Comparison of ENCODE assay signal across 10 mouse cellular contexts in genomic region chrX:36082917-36083316, GRCm38 (mm10). TPM values are rescaled to one million over a fixed set of nuclear protein-coding genes. Genes with fewer than 3 reads are reported as not detected.
DNase-seq lines count a peak whose midpoint lies in the region; ATAC-seq and TF ChIP-seq lines count a peak whose summit lies in the region.
"Had no signal": no experiment of that assay in that cellular context is flagged by ENCODE, and none has a peak within 500 bp of the region (broad histone marks: within the 10 kb centered on the region; RNA-seq: fewer than 3 reads in every experiment).

No protein-coding gene starts in this region.

- TF ChIP-seq RAD21 in CH12.LX (IDR thresholded peaks at IDR 0.05; ENCODE audit: low read depth, low read length) = no peak

- DNase-seq in heart, adult 8-10 months (ENCODE audit: low spot score) = peak; percentile 5
- peak; percentile 42 for DNase-seq in CH12.LX (ENCODE audit: extremely low read depth)
- peak; percentile 52 for DNase-seq in fibroblast of lung, adult 2 months (ENCODE audit: low read depth)
- DNase-seq in lung, postnatal 0 days (ENCODE audit: low spot score) = peak; percentile 76
- DNase-seq in left cerebral cortex, adult 18-20 months (ENCODE audit: low spot score in 2 of 2) = no peak
- DNase-seq in thymus, adult 18-20 months = no peak
- DNase-seq: retina, postnatal 1 day had no signal

- no peaks in the 10 kb centered on the region for H3K36me3 ChIP-seq in heart, embryonic 11.5 days (ENCODE audit: control insufficient read depth, insufficient read depth, low read length)
- no peaks in the 10 kb centered on the region for H3K36me3 ChIP-seq in CH12.LX (replicated peaks in 1 of 2; ENCODE audit: control insufficient read depth in 1 of 2, insufficient read depth in 1 of 2, low read length in 1 of 2)
- H3K36me3 ChIP-seq in lung, postnatal 0 days (ENCODE audit: insufficient read depth, low read length) = no peaks in the 10 kb centered on the region
- no peaks in the 10 kb centered on the region for H3K36me3 ChIP-seq in forebrain, embryonic 13.5 days (ENCODE audit: poor library complexity, severe bottlenecking)
- H3K36me3 ChIP-seq: midbrain, embryonic 10.5 days had no signal

- H3K27me3 ChIP-seq in heart, embryonic 11.5 days (ENCODE audit: control insufficient read depth, insufficient read depth, low read length) = no peaks in the 10 kb centered on the region
- H3K27me3 ChIP-seq in CH12.LX (replicated peaks) = no peaks in the 10 kb centered on the region
- no peaks in the 10 kb centered on the region for H3K27me3 ChIP-seq in lung, postnatal 0 days (replicated peaks; ENCODE audit: insufficient read depth, low read length)
- H3K27me3 ChIP-seq in forebrain, embryonic 13.5 days = no peaks in the 10 kb centered on the region

- dilution Hi-C loops in CH12.LX (cut with MboI; ENCODE audit: extremely low pct_ligation_motif_present, extremely low pct_unique_long_range_greater_than_20kb, low sequenced_read_pairs) = no loop called here

- no peak overlapping the region for H3K9ac ChIP-seq in heart, embryonic 11.5 days (ENCODE audit: low read depth, low read length)
- no peak overlapping the region for H3K9ac ChIP-seq in CH12.LX (ENCODE audit: insufficient read depth, low read depth)
- no peak overlapping the region for H3K9ac ChIP-seq in lung, postnatal 0 days (replicated peaks; ENCODE audit: low read depth)
- H3K9ac ChIP-seq in forebrain, embryonic 13.5 days = no peak overlapping the region

- TF ChIP-seq POLR2A in CH12.LX (IDR thresholded peaks at IDR 0.05; ENCODE audit: low read depth, low read length) = no peak

- TF ChIP-seq CTCF in CH12.LX (conservative IDR thresholded peaks at IDR 0.05 in 1 of 2, IDR thresholded peaks at IDR 0.05 in 1 of 2; ENCODE audit: low read depth in 2 of 2, low read length in 2 of 2) = no peak
- no peak for TF ChIP-seq CTCF in lung, postnatal 0 days (IDR thresholded peaks at IDR 0.05)

- no peaks in the 10 kb centered on the region for H3K79me2 ChIP-seq in CH12.LX (replicated peaks; ENCODE audit: control insufficient read depth, extremely low read depth, insufficient read depth, poor library complexity, severe bottlenecking)

- no peak overlapping the region for H3K4me2 ChIP-seq in heart, embryonic 11.5 days
- no peak overlapping the region for H3K4me2 ChIP-seq in CH12.LX (ENCODE audit: insufficient read depth, low read depth, poor library complexity, severe bottlenecking)
- no peak overlapping the region for H3K4me2 ChIP-seq in lung, postnatal 0 days (replicated peaks; ENCODE audit: low read depth, low read length)
- H3K4me2 ChIP-seq in forebrain, embryonic 13.5 days = no peak overlapping the region

- no peak for TF ChIP-seq EP300 in CH12.LX (IDR thresholded peaks at IDR 0.05; ENCODE audit: low read length)
- TF ChIP-seq EP300 in lung, postnatal 0 days (IDR thresholded peaks at IDR 0.05) = no peak

- no peak for ATAC-seq in heart, embryonic 11.5 days (replicated peaks; ENCODE audit: insufficient number of reproducible peaks, low FRiP score, low TSS enrichment)
- peak; percentile 85 for ATAC-seq in lung, postnatal 0 days
- no peak for ATAC-seq in forebrain, embryonic 13.5 days

- in situ Hi-C loops in CH12.LX (cut with MboI; ENCODE audit: low pct_ligation_motif_present, low pct_unique_long_range_greater_than_20kb, low sequenced_read_pairs) = no loop called here

- no peak overlapping the region for H3K4me3 ChIP-seq in heart, embryonic 11.5 days (ENCODE audit: low read depth, low read length)
- no peak overlapping the region for H3K4me3 ChIP-seq in CH12.LX (replicated peaks in 1 of 3; ENCODE audit: low read depth in 2 of 3, low read length in 2 of 3, poor library complexity in 1 of 3)
- H3K4me3 ChIP-seq in lung, postnatal 0 days (ENCODE audit: low read depth, low read length) = no peak overlapping the region
- no peak overlapping the region for H3K4me3 ChIP-seq in forebrain, embryonic 13.5 days
- H3K4me3 ChIP-seq: midbrain, embryonic 10.5 days had no signal

- WGBS in heart, embryonic 11.5 days (ENCODE audit: insufficient replicate concordance) = 67% methylated on average over 1 of the region's 1 CpGs
- 78% methylated on average over 1 of the region's 1 CpGs for WGBS in lung, postnatal 0 days
- 65% methylated on average over 1 of the region's 1 CpGs for WGBS in forebrain, embryonic 13.5 days

- H3K27ac ChIP-seq in heart, embryonic 11.5 days (ENCODE audit: low read depth, low read length) = no peak overlapping the region
- no peak overlapping the region for H3K27ac ChIP-seq in CH12.LX (ENCODE audit: insufficient read depth, low read depth)
- no peak overlapping the region for H3K27ac ChIP-seq in lung, postnatal 0 days (ENCODE audit: low read length)
- no peak overlapping the region for H3K27ac ChIP-seq in forebrain, embryonic 13.5 days
- H3K27ac ChIP-seq: midbrain, embryonic 10.5 days had no signal

- H3K4me1 ChIP-seq in heart, embryonic 11.5 days (ENCODE audit: control insufficient read depth, insufficient read depth, low read length) = no peaks in the 10 kb centered on the region
- H3K4me1 ChIP-seq in CH12.LX (ENCODE audit: control insufficient read depth in 1 of 2, insufficient read depth in 2 of 2) = peaks cover 0 to 24% of the 10 kb centered on the region in 2 experiments; a peak in 2 of 4 replicates
- H3K4me1 ChIP-seq in lung, postnatal 0 days (ENCODE audit: insufficient read depth, low read depth, low read length) = no peaks in the 10 kb centered on the region
- no peaks in the 10 kb centered on the region for H3K4me1 ChIP-seq in forebrain, embryonic 13.5 days
- H3K4me1 ChIP-seq: midbrain, embryonic 10.5 days had no signal

- H3K9me3 ChIP-seq in heart, embryonic 11.5 days (replicated peaks; ENCODE audit: control insufficient read depth, low read length) = no peaks in the 10 kb centered on the region
- H3K9me3 ChIP-seq in CH12.LX (replicated peaks; ENCODE audit: low read length) = no peaks in the 10 kb centered on the region
- H3K9me3 ChIP-seq in lung, postnatal 0 days (ENCODE audit: low read length) = no peaks in the 10 kb centered on the region
- no peaks in the 10 kb centered on the region for H3K9me3 ChIP-seq in forebrain, embryonic 13.5 days (replicated peaks)
- H3K9me3 ChIP-seq: midbrain, embryonic 10.5 days had no signal

TF ChIP-seq in CH12.LX, 34 proteins besides CTCF, POLR2A, EP300 and RAD21:
- TF ChIP-seq RCOR1 (conservative IDR thresholded peaks at IDR 0.05; ENCODE audit: low read depth, low read length) (no peak), POLR2AphosphoS2 (IDR thresholded peaks at IDR 0.05; ENCODE audit: low read depth, low read length) (no peak), ZMIZ1 (IDR thresholded peaks at IDR 0.05; ENCODE audit: low read depth, low read length) (no peak), ETS1 (conservative IDR thresholded peaks at IDR 0.05; ENCODE audit: low read depth, low read length) (no peak), MEF2A (IDR thresholded peaks at IDR 0.05; ENCODE audit: borderline replicate concordance, low read depth, low read length) (no peak), MXI1 (IDR thresholded peaks at IDR 0.05; ENCODE audit: low read depth, low read length) (no peak), JUND (conservative IDR thresholded peaks at IDR 0.05; ENCODE audit: low read depth, low read length) (no peak), MAX (IDR thresholded peaks at IDR 0.05; ENCODE audit: low read length) (no peak), CHD2 (IDR thresholded peaks at IDR 0.05; ENCODE audit: low read length) (no peak), SIN3A (IDR thresholded peaks at IDR 0.05; ENCODE audit: low read length) (no peak), MAFK (IDR thresholded peaks at IDR 0.05; ENCODE audit: insufficient replicate concordance, low read length) (no peak), BHLHE40 (IDR thresholded peaks at IDR 0.05; ENCODE audit: low read depth, low read length) (no peak), TCF12 (IDR thresholded peaks at IDR 0.05; ENCODE audit: low read depth, low read length) (no peak), USF2 (conservative IDR thresholded peaks at IDR 0.05; ENCODE audit: low read depth, low read length) (no peak), MYC (IDR thresholded peaks at IDR 0.05; ENCODE audit: low read depth, low read length) (no peak), E2F4 (IDR thresholded peaks at IDR 0.05; ENCODE audit: insufficient replicate concordance, low read depth, low read length) (no peak), USF1 (IDR thresholded peaks at IDR 0.05; ENCODE audit: low read depth, low read length) (no peak), CHD1 (IDR thresholded peaks at IDR 0.05; ENCODE audit: low read depth, low read length) (no peak), ZNF384 (IDR thresholded peaks at IDR 0.05; ENCODE audit: low read depth, low read length) (no peak)

RNA-seq across cellular contexts. Expression of gene Il13ra1, which starts 29.0 kb away (rescaled TPM):
- 10 to 100 TPM; 23.2 to 32.6 (median 30.3) TPM for total RNA-seq in heart, adult 8-10 months (2022)
- polyA plus RNA-seq in heart, embryonic 11.5 days (2014; fragmentation: Nextera tagmentation; extraction: Ambion mirVana) = 17.8 and 21.3 TPM in 2 replicates
- total RNA-seq in CH12.LX (2012; rRNA removed) (0.21 and 0.34 TPM in 2 replicates), CH12.LX (2014; rRNA removed) (1.6 TPM in 2 replicates)
- 0.59 and 0.60 TPM in 2 replicates for polyA plus RNA-seq in CH12.LX (2012; ENCODE audit: insufficient read length, low read depth)
- 21.1 and 21.2 TPM in 2 replicates for polyA plus RNA-seq in lung, postnatal 0 days (2015; fragmentation: Nextera tagmentation; extraction: Ambion mirVana)
- total RNA-seq in left cerebral cortex, adult 18-20 months (2021) = 1 to 10 TPM; 4.4 to 4.8 TPM
- 2.6 and 2.9 TPM in 2 replicates for polyA plus RNA-seq in forebrain, embryonic 13.5 days (2015; fragmentation: Nextera tagmentation; extraction: Ambion mirVana)

Comparison
In these comparisons a context has a peak if more than half of its experiments do, and no peak if none do; other contexts are left out.
1. DNase-seq: peak in heart, adult 8-10 months (single experiment), CH12.LX (single experiment), fibroblast of lung, adult 2 months (single experiment) and lung, postnatal 0 days (single experiment); none in left cerebral cortex, adult 18-20 months (0 of 2) and thymus, adult 18-20 months (0 of 2).